Mouse (Mus musculus): ENCODE results near the gene Nrxn3.

Nrxn3 gene

GRCm38 (mm10) chr12:89685633-89686032 lies 963.0 kb downstream of the Nrxn3 start:
- in situ Hi-C loops (cut with MboI, MseI) = no loop called here

DNA sequence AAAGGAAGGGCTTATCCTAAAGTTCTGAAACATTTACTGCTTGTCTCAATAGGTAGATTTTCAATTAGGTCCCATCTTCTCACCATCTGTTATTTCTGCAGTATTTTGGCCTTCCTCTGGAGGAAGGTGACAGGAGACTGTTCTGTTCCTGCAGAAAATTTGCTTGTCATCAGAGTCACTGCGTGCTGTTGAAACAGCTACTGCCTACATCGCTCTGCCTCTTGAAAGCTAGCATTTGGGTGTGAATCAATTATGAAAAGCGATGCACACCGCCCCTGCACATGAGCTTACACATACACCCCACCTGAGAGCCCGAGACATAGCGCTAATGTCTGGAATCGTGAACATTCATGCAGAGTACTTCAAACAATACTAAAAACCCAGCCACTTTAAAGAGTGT lies 966.4 kb downstream of the Nrxn3 start:
- in situ Hi-C loops (cut with MboI, MseI) = no loop called here

- in situ Hi-C loops (cut with MboI, MseI) = no loop called here
These were observed 976.8 kb downstream of the Nrxn3 start for GRCm38 (mm10) chr12:89699469-89699868.

DNA sequence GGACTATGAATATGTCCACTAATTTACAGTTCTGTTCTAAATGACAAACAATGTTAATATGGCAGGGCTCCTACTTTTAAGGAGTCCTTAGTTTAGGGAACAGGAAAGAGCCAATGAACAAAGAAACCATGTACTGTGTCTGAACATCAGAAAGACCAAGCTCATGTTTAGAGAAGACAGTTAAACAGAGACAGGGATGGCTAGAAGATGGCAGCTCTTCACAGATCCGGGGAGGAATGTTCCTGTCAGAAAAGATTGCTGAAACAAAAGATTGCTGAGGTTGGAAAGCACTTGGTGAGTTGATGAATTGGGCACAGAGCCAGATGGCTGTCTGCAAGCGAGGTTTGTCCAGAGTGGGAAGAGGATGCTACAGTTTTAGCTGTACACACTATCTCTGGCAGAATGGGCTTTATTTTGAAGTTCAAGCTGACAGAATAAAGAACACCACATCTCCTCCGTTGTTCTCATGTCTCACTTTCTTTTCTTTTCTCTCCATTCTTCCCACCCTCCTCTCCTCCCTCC lies 978.3 kb downstream of the Nrxn3 start:
- in situ Hi-C loops (cut with MboI, MseI) = no loop called here

DNA sequence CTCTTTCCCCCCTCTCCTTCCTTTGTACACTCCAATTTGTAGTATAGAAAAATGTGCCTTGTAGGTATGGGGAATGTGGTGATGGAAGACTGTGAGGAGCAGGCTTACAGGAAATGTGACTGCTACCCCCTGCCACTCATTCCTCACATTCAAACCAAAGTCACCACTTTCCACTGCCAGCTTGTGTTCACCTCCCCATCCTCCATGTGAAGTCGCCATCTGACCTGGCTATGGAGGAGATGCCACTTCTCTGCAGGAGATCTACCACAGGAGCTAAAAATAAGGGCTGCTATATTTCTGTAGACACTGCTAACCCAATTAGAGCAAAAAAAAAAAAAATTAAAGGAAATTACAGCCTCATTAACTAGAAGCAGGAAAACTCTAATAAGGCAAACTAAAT lies 980.3 kb downstream of the Nrxn3 start:
- in situ Hi-C loops (cut with MboI, MseI) = no loop called here

DNA sequence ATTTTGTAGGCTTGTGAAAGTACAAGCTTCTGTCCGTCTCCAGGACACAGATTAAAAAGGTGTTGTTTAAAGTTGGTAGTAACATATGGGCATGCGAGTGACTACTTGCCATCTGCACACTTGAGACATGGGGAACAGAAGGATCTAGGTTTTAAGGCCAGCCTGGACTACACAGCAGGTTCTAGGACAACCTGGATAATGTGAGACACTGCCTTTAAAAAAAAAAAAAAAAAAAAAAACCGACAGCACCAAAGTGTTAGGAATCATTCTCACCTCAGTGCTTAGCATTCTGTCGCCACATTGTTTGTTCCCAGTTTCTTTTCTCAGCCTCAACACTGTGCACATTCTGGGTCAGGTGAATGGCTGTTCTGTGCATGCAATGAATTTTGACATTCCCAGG lies 985.2 kb downstream of the Nrxn3 start:
- in situ Hi-C loops (cut with MboI, MseI) = no loop called here

GRCm38 (mm10) chr12:89710459-89710858 lies 987.8 kb downstream of the Nrxn3 start:
- in situ Hi-C loops (cut with MboI, MseI) = no loop called here

DNA sequence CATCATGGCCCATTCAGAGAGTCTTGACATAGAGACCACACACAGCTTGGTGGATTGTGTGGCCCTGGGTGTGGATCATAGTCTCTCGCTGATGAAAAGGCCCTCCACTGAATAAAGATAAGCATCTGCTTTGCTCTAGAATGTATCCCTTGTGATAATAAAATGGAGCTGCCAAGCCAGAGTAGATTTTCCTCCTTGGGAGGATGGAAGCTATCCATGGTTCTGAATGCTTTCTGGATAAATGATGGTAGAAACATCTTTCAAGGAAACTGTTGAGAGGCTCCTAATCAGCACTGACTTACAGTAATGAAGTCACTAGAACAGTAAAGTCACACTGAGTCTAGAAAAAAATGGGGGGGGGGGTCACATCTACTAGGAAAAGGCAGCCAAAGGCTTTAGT lies 989.1 kb downstream of the Nrxn3 start:
- in situ Hi-C loops (cut with MboI, MseI) = no loop called here

DNA sequence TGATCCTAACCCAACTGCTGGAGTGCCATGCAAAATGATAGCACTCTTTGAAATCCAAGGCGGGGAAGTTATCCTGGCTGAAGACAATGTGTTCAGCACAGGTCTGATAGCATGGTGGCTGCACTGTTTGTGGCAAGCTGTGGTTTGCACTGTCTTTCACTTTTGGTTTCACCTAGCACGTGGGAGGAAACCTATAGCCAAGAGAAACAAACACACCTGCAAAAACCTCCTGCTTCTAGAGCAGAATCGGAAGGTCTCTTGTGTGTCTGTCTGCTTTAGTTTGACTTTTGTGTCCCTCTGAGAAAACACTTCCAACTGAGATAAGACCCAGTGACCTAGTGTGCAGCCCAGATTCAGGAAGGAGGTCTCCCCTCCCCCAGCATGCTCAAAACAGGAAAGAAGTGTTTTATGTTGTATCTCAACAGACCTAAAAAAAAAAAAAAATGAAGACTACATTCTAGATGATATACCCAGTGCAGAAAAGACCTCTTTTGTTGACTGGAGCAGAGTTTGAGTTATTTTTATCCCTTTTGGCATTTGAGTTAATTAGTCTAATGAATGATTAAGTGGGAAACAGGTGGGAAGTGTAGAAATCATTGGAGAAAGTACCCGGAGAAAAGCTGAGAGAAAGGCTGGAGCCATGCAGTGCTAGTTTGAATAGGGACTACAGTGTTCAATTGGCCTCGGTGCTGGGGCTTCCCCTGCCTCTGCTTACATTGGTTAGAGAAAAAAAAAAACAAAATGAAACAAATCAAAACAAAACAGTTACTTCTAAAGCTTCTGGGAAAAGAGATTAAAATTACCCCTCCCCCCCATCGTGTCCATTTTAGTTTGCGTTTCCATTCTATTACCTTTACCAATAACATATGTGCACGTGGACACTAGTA lies 996.8 kb downstream of the Nrxn3 start:
- in situ Hi-C loops (cut with MboI, MseI) = no loop called here

GRCm38 (mm10) chr12:89720945-89721344 lies 998.3 kb downstream of the Nrxn3 start:
- in situ Hi-C loops (cut with MboI, MseI) = no loop called here

GRCm38 (mm10) chr12:89722462-89722861 lies 999.8 kb downstream of the Nrxn3 start:
- in situ Hi-C loops (cut with MboI, MseI) = no loop called here

DNA sequence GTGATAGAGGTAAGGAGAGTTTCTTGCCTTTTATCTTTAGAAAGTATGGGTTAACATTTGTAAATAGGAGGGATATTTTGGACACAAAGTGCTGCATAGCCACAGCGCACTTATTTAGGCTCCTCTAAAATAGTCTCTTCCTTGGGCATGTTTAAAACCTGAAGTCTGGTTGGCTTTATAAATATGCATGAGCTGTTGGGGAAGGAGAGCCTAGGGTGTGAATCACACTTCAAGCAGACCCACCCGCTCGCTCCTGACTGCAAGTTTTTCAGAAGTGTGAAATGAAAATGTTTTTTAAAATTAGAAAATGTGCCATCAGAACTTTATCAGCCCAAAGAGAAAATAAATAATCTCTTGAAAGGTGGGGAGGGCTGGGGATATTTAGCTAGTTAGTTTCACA lies 1001.4 kb downstream of the Nrxn3 start:
- in situ Hi-C loops (cut with MboI, MseI) = no loop called here

DNA sequence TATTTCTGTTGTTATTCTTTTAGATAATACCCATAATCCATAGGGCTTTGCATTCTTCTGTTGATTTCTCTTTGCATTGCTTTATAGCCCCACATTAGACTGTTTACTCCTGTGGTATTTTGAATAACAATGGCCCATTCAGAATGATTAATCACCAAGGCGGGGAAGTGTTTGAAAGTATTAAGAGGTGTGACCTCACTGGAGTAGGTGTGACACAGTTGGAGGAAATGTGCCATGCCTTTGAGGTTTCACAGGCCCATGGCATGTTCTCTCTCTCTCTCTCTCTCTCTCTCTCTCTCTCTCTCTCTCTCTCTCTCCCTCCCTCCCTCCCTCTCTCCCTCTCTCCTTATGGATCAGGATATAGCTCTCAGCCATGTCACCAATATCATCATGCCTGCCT lies 1019.6 kb downstream of the Nrxn3 start:
- in situ Hi-C loops (cut with MboI, MseI) = no loop called here

DNA sequence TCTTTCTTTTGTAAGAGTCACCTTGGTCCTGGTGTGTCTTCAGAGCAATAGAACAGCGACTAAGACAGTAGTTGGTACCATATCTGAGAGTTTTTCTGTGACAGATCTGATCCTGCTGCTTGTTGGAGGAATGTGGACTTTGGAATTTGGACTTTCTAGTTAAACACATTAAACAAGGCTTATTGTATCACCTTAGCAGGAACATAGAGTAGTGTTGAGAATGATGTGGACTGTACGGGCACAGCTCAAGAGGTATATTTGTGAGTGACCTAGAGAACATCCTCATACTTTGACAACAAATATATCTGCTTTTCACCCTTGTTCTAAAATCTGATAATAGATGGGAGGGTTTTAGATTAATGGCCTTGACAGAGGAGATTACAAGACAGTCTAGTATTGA lies 1020.1 kb downstream of the Nrxn3 start:
- in situ Hi-C loops (cut with MboI, MseI) = no loop called here

DNA sequence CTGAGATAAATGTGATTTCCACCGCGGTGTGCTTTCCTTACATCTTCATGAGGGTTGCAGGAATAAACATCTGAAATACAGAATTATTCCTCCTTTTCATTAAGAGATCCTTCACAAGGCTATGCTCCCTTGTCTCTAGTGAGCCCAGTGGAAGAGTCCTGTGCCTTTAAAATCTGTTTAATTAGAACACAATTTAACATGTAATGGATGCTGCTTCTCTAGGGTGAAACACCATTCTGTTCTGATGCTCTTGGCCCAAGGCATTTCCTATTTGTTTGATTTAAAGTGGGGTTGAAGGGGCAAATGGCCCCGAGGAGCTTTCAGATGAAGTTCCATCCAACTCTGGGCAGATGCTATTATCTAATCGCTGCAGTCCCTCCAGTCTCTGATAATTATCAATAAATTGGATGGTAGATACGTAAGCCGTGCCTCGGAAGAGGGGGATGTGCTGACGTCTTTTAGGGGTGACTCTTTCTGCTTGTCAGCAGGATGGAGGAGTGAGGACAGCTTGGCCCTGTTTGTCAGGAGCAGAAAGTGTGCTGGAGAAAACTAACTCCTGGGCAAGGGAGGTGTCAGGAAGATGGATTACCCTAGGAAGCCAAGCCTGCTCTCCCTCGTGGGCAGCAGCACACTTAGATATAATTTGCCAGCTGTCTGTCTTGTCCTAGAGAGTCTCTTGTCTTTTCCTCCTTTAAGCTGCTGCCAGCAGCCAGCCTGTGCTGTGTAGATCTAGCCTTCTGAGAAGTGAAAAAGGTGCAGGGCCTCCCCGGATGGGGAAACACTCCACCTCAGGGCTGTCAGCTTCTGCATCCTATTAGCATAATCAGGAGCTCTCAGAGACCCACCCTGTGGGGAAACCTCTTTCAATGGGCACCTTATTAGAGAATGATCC lies 1041.8 kb downstream of the Nrxn3 start:
- in situ Hi-C loops (cut with MboI, MseI) = no loop called here

DNA sequence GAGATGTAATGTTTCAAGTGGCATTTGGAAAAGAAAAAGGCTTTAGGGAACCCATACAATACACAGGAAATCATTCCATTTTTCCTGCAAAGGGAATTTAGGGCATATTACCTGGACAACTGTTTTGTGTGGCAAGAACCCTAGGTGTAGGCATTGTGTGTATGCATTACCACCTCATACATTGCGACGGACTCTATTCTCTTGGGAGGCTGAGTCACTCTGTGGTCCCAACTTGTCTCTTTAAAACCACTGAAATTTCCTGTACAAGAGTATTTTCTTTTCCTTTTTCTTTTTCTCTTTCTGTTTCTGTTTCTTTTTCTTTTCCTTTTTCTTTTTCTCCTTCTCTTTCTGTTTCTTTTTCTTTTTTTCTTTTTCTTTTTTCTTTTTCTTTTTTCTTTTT lies 1042.5 kb downstream of the Nrxn3 start:
- in situ Hi-C loops (cut with MboI, MseI) = no loop called here

GRCm38 (mm10) chr12:89788794-89789193 lies 1066.1 kb downstream of the Nrxn3 start:
- in situ Hi-C loops (cut with MboI, MseI) = no loop called here

GRCm38 (mm10) chr12:89789981-89790380 lies 1067.3 kb downstream of the Nrxn3 start:
- in situ Hi-C loops (cut with MboI, MseI) = no loop called here

GRCm38 (mm10) chr12:89791829-89792228 lies 1069.2 kb downstream of the Nrxn3 start:
- in situ Hi-C loops (cut with MboI, MseI) = no loop called here

- in situ Hi-C loops (cut with MboI, MseI) = no loop called here
These were observed 1072.1 kb downstream of the Nrxn3 start for GRCm38 (mm10) chr12:89794741-89795140.

- in situ Hi-C loops (cut with MboI, MseI) = no loop called here
These were observed 1085.5 kb downstream of the Nrxn3 start for GRCm38 (mm10) chr12:89808217-89808616.

- in situ Hi-C loops (cut with MboI, MseI) = no loop called here
These were observed 1087.5 kb downstream of the Nrxn3 start for GRCm38 (mm10) chr12:89810146-89810545.
